ENCODE assay signal across 23 mouse cellular contexts in the genomic region with DNA sequence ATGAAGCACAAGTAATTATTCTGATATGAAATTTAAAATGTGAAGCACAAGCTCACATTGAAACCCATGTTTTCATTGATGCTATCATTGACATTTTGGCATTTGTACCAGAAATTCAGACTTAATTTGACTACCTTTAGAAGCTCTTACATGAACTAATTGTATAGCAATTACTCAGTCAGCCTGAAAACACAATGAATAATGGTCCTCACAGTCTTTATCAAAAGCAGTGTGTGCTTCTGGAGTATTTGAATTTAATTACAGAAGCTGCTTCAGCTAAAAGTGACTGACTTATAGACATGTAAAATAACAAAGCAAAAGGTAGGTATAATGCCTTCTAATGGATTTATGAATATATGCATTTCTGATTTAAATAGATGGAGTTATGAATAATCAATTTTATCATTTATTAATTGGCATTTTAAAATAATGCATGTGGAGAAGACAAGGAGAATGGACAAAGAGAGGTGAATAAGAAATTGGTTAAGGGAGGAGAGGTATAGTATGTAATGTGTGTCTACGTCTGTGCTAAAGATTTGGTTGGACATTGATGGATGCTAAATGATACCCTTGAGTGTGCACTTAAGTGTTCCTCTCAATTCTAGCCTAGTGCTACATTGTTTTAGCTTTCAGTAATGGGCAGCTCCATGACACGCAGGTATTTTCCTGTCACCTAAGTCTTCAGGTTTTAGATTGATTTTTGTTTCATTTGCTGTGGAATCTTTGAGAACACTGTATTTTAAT.
A peak's percentile ranks its signal among the peaks of the same experiment; 100 is the strongest.
DNase-seq lines count a peak whose midpoint lies in the region; ATAC-seq and TF ChIP-seq lines count a peak whose summit lies in the region.
"Had no signal": no experiment of that assay in that cellular context is flagged by ENCODE, and none has a peak within 500 bp of the region (broad histone marks: within the 10 kb centered on the region; RNA-seq: fewer than 3 reads in every experiment).

No protein-coding gene starts in this region.

- no peak overlapping the region for H3K4me2 ChIP-seq in forebrain, embryonic 12.5 days
- H3K4me2 ChIP-seq in forebrain, embryonic 11.5 days (ENCODE audit: low read depth, low read length, severe bottlenecking): no peak overlapping the region
- no peak overlapping the region for H3K4me2 ChIP-seq in forebrain, embryonic 15.5 days (replicated peaks)
- H3K4me2 ChIP-seq in forebrain, postnatal 0 days (ENCODE audit: low read depth): no peak overlapping the region
- H3K4me2 ChIP-seq: embryonic facial prominence, embryonic 12.5 days had no signal

- TF ChIP-seq POLR2A in brain, embryonic 14.5 days (IDR thresholded peaks at IDR 0.05; ENCODE audit: borderline replicate concordance, extremely low read depth, insufficient read depth, insufficient read length, poor library complexity, severe bottlenecking): no peak

- no peak overlapping the region for H3K9ac ChIP-seq in forebrain, embryonic 12.5 days
- H3K9ac ChIP-seq in forebrain, embryonic 11.5 days (ENCODE audit: low read length): no peak overlapping the region
- no peak overlapping the region for H3K9ac ChIP-seq in forebrain, embryonic 15.5 days (replicated peaks)
- no peak overlapping the region for H3K9ac ChIP-seq in forebrain, postnatal 0 days
- H3K9ac ChIP-seq: embryonic facial prominence, embryonic 12.5 days had no signal

- 0 out of 2 replicates have a peak, but pooled peaks have one; percentile 46 for ATAC-seq in forebrain, embryonic 12.5 days (ENCODE audit: low FRiP score)
- ATAC-seq in forebrain, embryonic 11.5 days (replicated peaks; ENCODE audit: low FRiP score): no peak
- ATAC-seq in forebrain, embryonic 15.5 days (replicated peaks): peak; percentile 43; the same call in 1 of the 2 replicates
- peak; percentile 56; the same call in 1 of the 2 replicates for ATAC-seq in forebrain, postnatal 0 days
- ATAC-seq: activated CD4-positive, CD25-positive, alpha-beta regulatory T cell, adult 4 months; CD4-positive, CD25-positive, alpha-beta regulatory T cell, adult 4 months; Patski had no signal

- no peaks in the 10 kb centered on the region for H3K27me3 ChIP-seq in forebrain, embryonic 12.5 days
- no peaks in the 10 kb centered on the region for H3K27me3 ChIP-seq in forebrain, embryonic 11.5 days (ENCODE audit: control insufficient read depth, insufficient read depth, low read length)
- H3K27me3 ChIP-seq in forebrain, embryonic 15.5 days: no peaks in the 10 kb centered on the region
- no peaks in the 10 kb centered on the region for H3K27me3 ChIP-seq in forebrain, postnatal 0 days (ENCODE audit: insufficient read depth, low read length)
- H3K27me3 ChIP-seq: CH12.LX; embryonic facial prominence, embryonic 12.5 days; Patski had no signal

- WGBS in forebrain, embryonic 12.5 days: 76% methylated on average over 2 of the region's 2 CpGs
- WGBS in forebrain, embryonic 11.5 days: 82% methylated on average over 2 of the region's 2 CpGs
- 60% methylated on average over 2 of the region's 2 CpGs for whole genome bisulfite sequencing in forebrain, embryonic 15.5 days
- 63% methylated on average over 2 of the region's 2 CpGs for WGBS in forebrain, postnatal 0 days

- H3K36me3 ChIP-seq in forebrain, embryonic 12.5 days (replicated peaks): no peaks in the 10 kb centered on the region
- H3K36me3 ChIP-seq in forebrain, embryonic 11.5 days (ENCODE audit: control insufficient read depth, insufficient read depth, low read length): no peaks in the 10 kb centered on the region
- no peaks in the 10 kb centered on the region for H3K36me3 ChIP-seq in forebrain, embryonic 15.5 days
- no peaks in the 10 kb centered on the region for H3K36me3 ChIP-seq in forebrain, postnatal 0 days (ENCODE audit: insufficient read depth)
- H3K36me3 ChIP-seq: embryonic facial prominence, embryonic 10.5 days; embryonic facial prominence, embryonic 12.5 days; G1E had no signal

- no peak overlapping the region for H3K4me3 ChIP-seq in forebrain, embryonic 12.5 days (replicated peaks)
- H3K4me3 ChIP-seq in forebrain, embryonic 11.5 days (ENCODE audit: low read depth, low read length): no peak overlapping the region
- no peak overlapping the region for H3K4me3 ChIP-seq in forebrain, embryonic 15.5 days
- no peak overlapping the region for H3K4me3 ChIP-seq in forebrain, postnatal 0 days (ENCODE audit: low read depth, low read length)
- H3K4me3 ChIP-seq: embryonic facial prominence, embryonic 10.5 days; embryonic facial prominence, embryonic 12.5 days had no signal

- DNase-seq in forebrain, embryonic 11.5 days (ENCODE audit: low spot score): no peak
- DNase-seq in brain, embryonic 14.5 days (ENCODE audit: low read depth): peak; percentile 58
- no peak for DNase-seq in forebrain, postnatal 0 days
- no peak for DNase-seq in kidney, adult 9 months
- DNase-seq in urinary bladder, postnatal 14 days (ENCODE audit: low spot score): no peak
- DNase-seq: adrenal gland, adult 8-10 months; adrenal gland, postnatal 14 days; adrenal gland, postnatal 36 days; B cell, adult 2 months; cerebellum, adult 11 months; cerebellum, adult 18-20 months; cerebellum, adult 8-10 months; cerebellum, adult 9-11 months; cerebellum, postnatal 25 days had no signal

- no peaks in the 10 kb centered on the region for H3K4me1 ChIP-seq in forebrain, embryonic 12.5 days
- H3K4me1 ChIP-seq in forebrain, embryonic 11.5 days (replicated peaks; ENCODE audit: control insufficient read depth, insufficient read depth, low read length): no peaks in the 10 kb centered on the region
- H3K4me1 ChIP-seq in forebrain, embryonic 15.5 days: no peaks in the 10 kb centered on the region
- no peaks in the 10 kb centered on the region for H3K4me1 ChIP-seq in forebrain, postnatal 0 days (ENCODE audit: insufficient read depth)
- H3K4me1 ChIP-seq: embryonic facial prominence, embryonic 10.5 days; embryonic facial prominence, embryonic 12.5 days had no signal

- no peak for TF ChIP-seq CTCF in brain, embryonic 14.5 days (IDR thresholded peaks at IDR 0.05; ENCODE audit: borderline replicate concordance, extremely low read depth, insufficient read depth, insufficient read length)
- TF ChIP-seq CTCF in forebrain, postnatal 0 days (IDR thresholded peaks at IDR 0.05; ENCODE audit: low read depth): no peak

- H3K27ac ChIP-seq in forebrain, embryonic 12.5 days: no peak overlapping the region
- H3K27ac ChIP-seq in forebrain, embryonic 11.5 days (ENCODE audit: low read depth, low read length): no peak overlapping the region
- H3K27ac ChIP-seq in forebrain, embryonic 15.5 days (replicated peaks): no peak overlapping the region
- no peak overlapping the region for H3K27ac ChIP-seq in forebrain, postnatal 0 days (ENCODE audit: low read depth, low read length)
- H3K27ac ChIP-seq: embryonic facial prominence, embryonic 10.5 days; embryonic facial prominence, embryonic 12.5 days had no signal

- H3K9me3 ChIP-seq in forebrain, embryonic 12.5 days: no peaks in the 10 kb centered on the region
- no peaks in the 10 kb centered on the region for H3K9me3 ChIP-seq in forebrain, embryonic 11.5 days (ENCODE audit: control insufficient read depth, low read length)
- H3K9me3 ChIP-seq in forebrain, embryonic 15.5 days: no peaks in the 10 kb centered on the region
- no peaks in the 10 kb centered on the region for H3K9me3 ChIP-seq in forebrain, postnatal 0 days (ENCODE audit: low read length)
- H3K9me3 ChIP-seq: embryonic facial prominence, embryonic 10.5 days; embryonic facial prominence, embryonic 12.5 days; G1E had no signal
